Mouse (Mus musculus) liver, postnatal 0 days (tissue): ENCODE measurements at regions not wholly inside any gene's neighbourhood (a gene's known extent, or its start where the extent isn't known, plus 50 kb on each side); places are given as distances from the start of the nearest gene placed in this dataset.

ENCODE experiments used
- CTCF ChIP-seq: sonication (generic); IDR thresholded peaks from 2 replicates; pipeline ENCODE4 v1.5.1; 2016; ENCODE audit warnings: antibody characterized with exemption, low read depth
- EP300 ChIP-seq: IDR thresholded peaks from 2 replicates; pipeline ENCODE4 v1.6.1; 2016; ENCODE audit warnings: antibody characterized with exemption, low read depth, mild to moderate bottlenecking

GRCm38 (mm10) chr10:69045275-69045674 is 106.0 kb upstream of the Rhobtb1 start:
- no peak for TF ChIP-seq CTCF
- no peak for TF ChIP-seq EP300
